Mouse (Mus musculus) E14TG2a.4 (cell line): ENCODE results near the gene Elovl1.

Source experiments
- CTCF ChIP-seq: conservative IDR thresholded peaks from 2 replicates; pipeline ENCODE4 v1.5.1; 2014; ENCODE audit warnings: low read length
- NANOG ChIP-seq: IDR thresholded peaks from 2 replicates; pipeline ENCODE4 v1.6.1; 2014; ENCODE audit warnings: borderline replicate concordance, low read length, mixed read lengths

- TF ChIP-seq NANOG: no peak
- TF ChIP-seq CTCF: no peak
These were observed 780 bp downstream of the Elovl1 start for GRCm38 (mm10) chr4:118428531-118429214.
